Mouse (Mus musculus) ES-E14 (cell line): ENCODE measurements around the gene Wdr64. TPM values are rescaled to one million over a fixed set of nuclear protein-coding genes. Genes with fewer than 3 reads are reported as not detected.

Experiments used
- DNase-seq: peaks from one replicate; pipeline ENCODE4 v3.0.0-alpha.2; 2013; ENCODE audit warnings: low read depth, low spot score
- H3K27ac ChIP-seq: 2 replicates; pipeline ENCODE4 v1.5.1; 2012; ENCODE audit warnings: low read depth, mild to moderate bottlenecking, low read length, moderate library complexity, mixed read lengths; ENCODE audit not compliant: poor library complexity, insufficient read depth, severe bottlenecking
- H3K36me3 ChIP-seq: 2 replicates; pipeline ENCODE4 v1.6.1; 2012; ENCODE audit warnings: mild to moderate bottlenecking, low read length, moderate library complexity, mixed read lengths; ENCODE audit not compliant: control insufficient read depth, poor library complexity, insufficient read depth, severe bottlenecking
- H3K4me1 ChIP-seq, 2 experiments: fragments of 150-350 bp in 1 of 2; sonication (generic) in 1 of 2; 2 replicates each; pipeline ENCODE4 v1.6.1; 2012; ENCODE audit warnings: low read length in 2 of 2, mild to moderate bottlenecking in 1 of 2, mixed read lengths in 1 of 2; ENCODE audit not compliant: control insufficient read depth in 2 of 2, insufficient read depth in 2 of 2, poor library complexity in 1 of 2
- H3K4me3 ChIP-seq, 2 experiments: fragments of 150-350 bp in 1 of 2; sonication (generic) in 1 of 2; 2 replicates each; pipeline ENCODE4 v1.5.1; 2012; ENCODE audit warnings: low read length in 2 of 2, low read depth in 1 of 2, mild to moderate bottlenecking in 1 of 2, mixed read lengths in 1 of 2; ENCODE audit not compliant: insufficient read depth in 1 of 2, poor library complexity in 1 of 2, severe bottlenecking in 1 of 2
- H3K9ac ChIP-seq: 2 replicates; pipeline ENCODE4 v1.6.1; 2012; ENCODE audit warnings: low read depth, mild to moderate bottlenecking, low read length, mixed read lengths; ENCODE audit not compliant: poor library complexity, insufficient read depth, severe bottlenecking
- H3K9me3 ChIP-seq: fragments of 150-350 bp; sonication (generic); 2 replicates; pipeline ENCODE4 v1.6.1; 2012; ENCODE audit warnings: low read depth, mild to moderate bottlenecking, low read length; ENCODE audit not compliant: control insufficient read depth, insufficient read depth
- CHD2 ChIP-seq: IDR thresholded peaks from 2 replicates; pipeline ENCODE4 v1.6.1; 2014; ENCODE audit warnings: mild to moderate bottlenecking, low read depth, low read length, inconsistent platforms
- HCFC1 ChIP-seq: IDR thresholded peaks from 2 replicates; pipeline ENCODE4 v1.6.1; 2012; ENCODE audit warnings: low read length, inconsistent platforms, borderline replicate concordance; ENCODE audit not compliant: insufficient read depth
- MAFK ChIP-seq: IDR thresholded peaks from 2 replicates; pipeline ENCODE4 v1.6.1; 2014; ENCODE audit warnings: mild to moderate bottlenecking, low read depth, low read length, inconsistent platforms; ENCODE audit not compliant: insufficient read depth
- ZC3H11A ChIP-seq: IDR thresholded peaks from 2 replicates; pipeline ENCODE4 v1.6.1; 2012; ENCODE audit warnings: low read depth, mild to moderate bottlenecking, inconsistent platforms, low read length, borderline replicate concordance
- ZNF384 ChIP-seq: IDR thresholded peaks from 2 replicates; pipeline ENCODE4 v1.6.1; 2012; ENCODE audit warnings: low read depth, low read length, inconsistent platforms
- in situ Hi-C, 2 experiments: fragments of 600-800 bp; cut with MboI; formaldehyde crosslinking; loops; one replicate each; pipeline ENCODE4 v1.15.1; 2025; ENCODE audit warnings: low sequenced_read_pairs in 2 of 2, inconsistent platforms in 1 of 2; ENCODE audit not compliant: unreplicated experiment in 2 of 2
- total RNA-seq: library from RNA; depleted of rRNA; stranded (reverse); fragments of 300-350 nt; gene quantifications from 2 replicates; pipeline ENCODE4 v1.2.3, GENCODE M21; 2012

Gene Wdr64
- total RNA-seq, 1 experiment, result 0.94 TPM

- H3K36me3 ChIP-seq, result no peaks in the 10 kb centered on the region
- no peak overlapping the region for H3K27ac ChIP-seq
- no peaks in the 10 kb centered on the region for H3K9me3 ChIP-seq
- TF ChIP-seq ZC3H11A (no peak), MAFK (no peak), HCFC1 (no peak), ZNF384 (no peak), CHD2 (no peak)
- H3K4me3 ChIP-seq, result peak overlapping the region in 1 of 2 experiments; percentile 66; a peak in 2 of 4 replicates
- in situ Hi-C loops, result no loop called here
- H3K9ac ChIP-seq, result no peak overlapping the region
- no peak for DNase-seq
- no peaks in the 10 kb centered on the region for H3K4me1 ChIP-seq
Observed at GRCm38 (mm10) chr1:175693429-175693960, 4.9 kb upstream of the Wdr64 start.

- DNase-seq, result no peak
- H3K4me3 ChIP-seq, result no peak overlapping the region
- in situ Hi-C loops, result no loop called here
- H3K36me3 ChIP-seq, result no peaks in the 10 kb centered on the region
- TF ChIP-seq CHD2 (no peak), ZC3H11A (no peak), MAFK (no peak), HCFC1 (no peak)
- no peak overlapping the region for H3K9ac ChIP-seq
- H3K9me3 ChIP-seq, result no peaks in the 10 kb centered on the region
- H3K4me1 ChIP-seq, result no peaks in the 10 kb centered on the region
- no peak overlapping the region for H3K27ac ChIP-seq
Observed at GRCm38 (mm10) chr1:175699375-175699774, 982 bp downstream of the Wdr64 start.

GRCm38 (mm10) chr1:175699796-175700195, 1.4 kb downstream of the Wdr64 start:
- H3K4me3 ChIP-seq, result no peak overlapping the region
- no peaks in the 10 kb centered on the region for H3K9me3 ChIP-seq
- no peak overlapping the region for H3K9ac ChIP-seq
- DNase-seq, result peak; percentile 51
- H3K27ac ChIP-seq, result no peak overlapping the region
- no peaks in the 10 kb centered on the region for H3K36me3 ChIP-seq
- no peak for TF ChIP-seq ZNF384
- TF ChIP-seq HCFC1, result no peak
- TF ChIP-seq MAFK, result no peak
- TF ChIP-seq ZC3H11A, result no peak
- no peak for TF ChIP-seq CHD2
- in situ Hi-C loops, result no loop called here
- H3K4me1 ChIP-seq, result no peaks in the 10 kb centered on the region

GRCm38 (mm10) chr1:175701145-175701544, 2.8 kb downstream of the Wdr64 start:
- DNase-seq, result no peak
- no peak overlapping the region for H3K27ac ChIP-seq
- no peaks in the 10 kb centered on the region for H3K4me1 ChIP-seq
- no peaks in the 10 kb centered on the region for H3K9me3 ChIP-seq
- H3K9ac ChIP-seq, result no peak overlapping the region
- H3K4me3 ChIP-seq, result no peak overlapping the region
- in situ Hi-C loops, result no loop called here
- TF ChIP-seq ZC3H11A (no peak), HCFC1 (no peak), CHD2 (no peak), MAFK (no peak), ZNF384 (no peak)
- H3K36me3 ChIP-seq, result no peaks in the 10 kb centered on the region

- in situ Hi-C loops, result no loop called here
- no peaks in the 10 kb centered on the region for H3K9me3 ChIP-seq
- H3K9ac ChIP-seq, result no peak overlapping the region
- peaks cover 0 to 5% of the 10 kb centered on the region in 2 experiments; a peak in 1 of 4 replicates for H3K4me1 ChIP-seq
- no peaks in the 10 kb centered on the region for H3K36me3 ChIP-seq
- H3K4me3 ChIP-seq, result no peak overlapping the region
- no peak for TF ChIP-seq CHD2
- TF ChIP-seq ZC3H11A, result no peak
- no peak for TF ChIP-seq ZNF384
- no peak for DNase-seq
- H3K27ac ChIP-seq, result no peak overlapping the region
Observed at GRCm38 (mm10) chr1:175707599-175707998, 9.2 kb downstream of the Wdr64 start.
